Mouse (Mus musculus) embryonic fibroblast, embryonic 13.5 days (primary cell): ENCODE data around the gene Sigmar1. TPM values are rescaled to one million over a fixed set of nuclear protein-coding genes. Genes with fewer than 3 reads are reported as not detected.

Experiments used
- H3K27ac ChIP-seq: 2 replicates; pipeline ENCODE4 v1.5.1; 2012; ENCODE audit warnings: low read length, control low read depth, inconsistent platforms; ENCODE audit not compliant: insufficient read depth
- H3K4me1 ChIP-seq: 2 replicates; pipeline ENCODE4 v1.6.1; 2011; ENCODE audit warnings: low read length; ENCODE audit not compliant: control insufficient read depth, insufficient read depth
- H3K4me3 ChIP-seq: 2 replicates; pipeline ENCODE4 v1.5.1; 2011; ENCODE audit warnings: mild to moderate bottlenecking, control low read depth, low read length; ENCODE audit not compliant: insufficient read depth
- CTCF ChIP-seq: IDR thresholded peaks from 2 replicates; pipeline ENCODE4 v1.5.1; 2011; ENCODE audit warnings: mild to moderate bottlenecking, control low read depth, low read length, moderate library complexity, borderline replicate concordance; ENCODE audit not compliant: insufficient read depth
- POLR2A ChIP-seq: IDR thresholded peaks from 2 replicates; pipeline ENCODE4 v1.6.1; 2011; ENCODE audit warnings: low read depth, mild to moderate bottlenecking, control low read depth, low read length, moderate library complexity
- polyA plus RNA-seq: library from polyadenylated mRNA; stranded (reverse); fragments of >200 nt; gene quantifications from 2 replicates; pipeline ENCODE4 v1.2.4, GENCODE M21; 2011; ENCODE audit warnings: low read depth; ENCODE audit not compliant: missing spikeins, insufficient read length

The Sigmar1 gene
- polyA plus RNA-seq, 1 experiment = 78.6 TPM

DNA sequence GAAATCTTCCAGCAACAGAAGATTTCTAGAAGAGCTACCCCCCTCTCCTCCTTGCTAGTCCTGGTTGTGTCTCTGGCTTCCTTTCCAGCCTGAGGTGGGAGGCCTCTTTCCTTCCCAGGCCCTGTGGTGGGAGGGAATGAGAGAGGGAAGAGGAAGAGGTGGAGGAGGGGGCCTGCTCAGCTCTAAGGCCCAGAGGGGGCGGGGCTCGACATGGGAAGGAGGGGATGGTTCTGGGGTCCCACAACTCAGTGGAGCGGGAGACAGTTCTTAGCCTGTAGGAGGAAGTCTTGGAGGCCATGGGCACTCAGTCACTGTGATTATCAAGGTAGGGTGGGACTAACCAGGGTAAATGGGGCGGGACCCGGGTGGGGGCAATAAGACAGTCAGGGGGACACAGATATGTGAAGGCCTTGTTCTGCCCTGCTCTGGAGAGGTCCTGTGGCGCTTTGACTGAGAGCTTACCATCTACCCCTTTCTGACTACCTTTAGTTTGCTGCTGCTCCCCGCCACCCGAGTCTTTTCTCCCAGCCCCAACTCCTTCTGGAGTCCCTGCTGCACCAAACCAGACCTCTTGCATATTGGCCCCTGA, 6.2 kb upstream of the Sigmar1 start:
- H3K27ac ChIP-seq = peak overlapping the region; percentile 79
- TF ChIP-seq POLR2A (peak; percentile 35; the same call in 1 of the 2 replicates), CTCF (no peak)
- H3K4me1 ChIP-seq = 0 out of 2 replicates have a peak, but pooled peaks cover 2% of the 10 kb centered on the region
- H3K4me3 ChIP-seq = peak overlapping the region; percentile 7

DNA sequence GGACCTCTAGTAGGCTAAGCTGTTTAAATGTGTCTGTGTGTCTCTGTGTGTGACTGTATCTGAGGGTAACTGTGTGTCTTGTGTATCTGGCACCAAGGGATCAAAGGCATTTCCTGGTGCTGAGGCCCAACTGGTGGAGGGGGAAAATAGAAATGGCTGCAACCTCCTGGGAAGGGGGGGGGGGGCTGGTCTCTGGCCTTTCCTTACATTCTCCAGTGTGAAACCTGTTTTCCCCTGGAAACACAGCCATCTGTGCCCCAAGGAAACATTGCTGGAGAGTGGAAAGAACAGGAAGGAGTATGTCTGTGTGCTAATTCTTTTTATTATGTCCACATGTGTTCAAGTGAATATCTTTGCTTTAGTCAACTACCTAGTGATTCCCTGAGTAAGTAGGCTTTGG, 5.7 kb upstream of the Sigmar1 start:
- peak overlapping the region; percentile 75 for H3K4me3 ChIP-seq

DNA sequence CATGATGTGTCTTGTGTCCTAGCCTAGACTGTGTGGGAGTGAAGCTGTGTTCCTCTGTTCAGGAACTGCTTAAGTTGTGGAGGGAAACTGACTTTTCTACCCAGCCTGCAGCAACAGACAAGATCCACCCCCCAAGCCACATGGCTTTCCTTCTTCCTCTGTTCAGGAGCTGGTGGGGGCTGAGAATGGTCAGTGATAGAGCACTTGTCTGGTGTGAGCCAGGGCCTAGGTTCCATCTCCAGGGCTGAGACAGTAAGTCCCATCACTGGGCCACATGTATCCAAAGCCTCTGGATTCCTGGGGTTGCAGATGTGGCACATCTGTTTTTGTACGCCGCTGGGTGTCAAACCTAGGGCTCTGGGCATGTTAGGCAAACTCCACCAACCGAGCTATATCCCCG, 5.0 kb upstream of the Sigmar1 start:
- H3K4me3 ChIP-seq = peak overlapping the region; percentile 75
- TF ChIP-seq CTCF (no peak), POLR2A (no peak; the same call in 1 of the 2 replicates)
- H3K27ac ChIP-seq = peak overlapping the region; percentile 79
- H3K4me1 ChIP-seq = 0 out of 2 replicates have a peak, but pooled peaks cover 2% of the 10 kb centered on the region

More for the DNA sequence above, 5.7 kb upstream of the Sigmar1 start:
- Histone ChIP-seq H3K4me1 (0 out of 2 replicates have a peak, but pooled peaks cover 2% of the 10 kb centered on the region), H3K27ac (peak overlapping the region; percentile 79)
- peak; percentile 44; the same call in 1 of the 2 replicates for TF ChIP-seq POLR2A
- no peak for TF ChIP-seq CTCF

GRCm38 (mm10) chr4:41760288-41760721, 4.3 kb upstream of the Sigmar1 start:
- Histone ChIP-seq H3K4me3 (peak overlapping the region; percentile 75), H3K4me1 (0 out of 2 replicates have a peak, but pooled peaks cover 2% of the 10 kb centered on the region), H3K27ac (peak overlapping the region; percentile 79)
- TF ChIP-seq CTCF (no peak), POLR2A (peak; percentile 71)

DNA sequence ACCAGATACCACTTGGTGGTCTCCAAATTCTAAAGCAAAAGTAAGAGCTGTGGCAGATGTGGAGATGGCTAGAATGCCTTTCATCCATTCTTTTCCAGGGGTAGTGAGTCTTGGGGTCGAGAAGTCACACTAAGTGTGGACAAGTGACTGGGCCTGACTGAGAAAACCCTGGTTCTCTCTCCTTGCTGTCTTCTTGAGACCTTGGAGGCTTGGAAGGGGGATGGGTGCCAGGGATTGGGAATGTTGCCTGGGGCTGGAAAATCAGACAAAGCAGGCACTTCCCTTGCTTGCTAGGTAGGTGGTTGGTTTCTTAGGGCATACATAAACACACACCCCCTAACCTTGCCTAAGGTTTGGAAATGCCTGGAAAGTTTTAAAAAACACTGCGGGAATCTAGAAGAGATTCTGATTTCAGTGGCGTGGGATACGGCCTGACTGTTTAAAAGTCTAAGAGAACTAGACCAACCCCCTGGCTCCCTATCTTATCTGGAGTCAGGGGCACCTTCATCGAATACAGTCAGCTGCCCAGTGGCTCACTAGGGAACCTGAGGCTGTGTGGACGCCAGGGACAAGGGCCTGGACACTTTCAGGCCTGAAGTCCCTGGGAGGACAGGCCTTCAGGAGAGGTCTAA, 3.8 kb upstream of the Sigmar1 start:
- Histone ChIP-seq H3K4me3 (peak overlapping the region; percentile 6; the same call in 1 of the 2 replicates), H3K4me1 (0 out of 2 replicates have a peak, but pooled peaks cover 2% of the 10 kb centered on the region), H3K27ac (peak overlapping the region; percentile 71)
- no peak for TF ChIP-seq POLR2A
- TF ChIP-seq CTCF = no peak

GRCm38 (mm10) chr4:41759206-41759605, 3.2 kb upstream of the Sigmar1 start:
- Histone ChIP-seq H3K4me3 (no peak overlapping the region), H3K4me1 (0 out of 2 replicates have a peak, but pooled peaks cover 2% of the 10 kb centered on the region), H3K27ac (no peak overlapping the region)
- TF ChIP-seq POLR2A = no peak
- TF ChIP-seq CTCF = no peak

- Histone ChIP-seq H3K27ac (no peak overlapping the region), H3K4me3 (no peak overlapping the region), H3K4me1 (0 out of 2 replicates have a peak, but pooled peaks cover 2% of the 10 kb centered on the region)
- no peak for TF ChIP-seq CTCF
- no peak for TF ChIP-seq POLR2A
Measured at GRCm38 (mm10) chr4:41758701-41759100, 2.7 kb upstream of the Sigmar1 start.

DNA sequence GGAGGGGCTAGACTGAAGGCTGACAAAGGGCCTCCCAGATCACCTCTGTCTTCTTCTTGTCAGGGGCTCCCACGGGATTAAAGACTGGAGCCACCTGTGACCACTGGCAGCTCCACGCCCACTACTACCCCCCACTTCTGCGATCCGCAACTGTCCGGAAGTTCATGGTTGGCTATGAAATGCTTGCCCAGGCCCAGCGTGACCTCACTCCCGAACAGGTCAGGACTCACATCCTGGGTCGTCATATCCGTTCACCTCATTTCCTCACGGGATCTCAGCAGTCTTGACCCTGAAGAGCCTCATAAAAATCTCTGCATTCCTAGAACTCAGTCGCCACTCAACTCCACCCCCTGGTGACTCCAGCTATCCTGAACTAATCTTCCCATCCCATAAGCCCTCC, 2.1 kb upstream of the Sigmar1 start:
- no peak for TF ChIP-seq CTCF
- no peak for TF ChIP-seq POLR2A
- Histone ChIP-seq H3K4me1 (0 out of 2 replicates have a peak, but pooled peaks cover 2% of the 10 kb centered on the region), H3K27ac (no peak overlapping the region), H3K4me3 (no peak overlapping the region)

DNA sequence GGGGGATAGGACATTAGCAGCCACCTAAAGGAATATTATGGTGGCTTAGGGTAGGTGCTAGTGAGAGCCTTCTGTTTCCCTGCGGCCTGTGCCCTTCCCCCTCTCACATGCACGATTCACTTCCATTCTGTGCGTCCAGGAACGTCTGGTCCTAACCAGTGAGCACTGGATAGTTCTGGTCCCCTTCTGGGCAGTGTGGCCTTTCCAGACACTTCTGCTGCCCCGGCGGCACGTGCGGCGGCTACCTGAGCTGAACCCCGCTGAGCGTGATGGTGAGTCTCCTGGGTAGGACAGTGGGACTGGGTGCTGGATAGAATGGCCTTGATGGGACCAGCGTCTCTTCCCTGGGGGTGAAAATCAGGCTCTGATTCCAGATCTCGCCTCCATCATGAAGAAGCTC, 1.4 kb upstream of the Sigmar1 start:
- H3K27ac ChIP-seq = no peak overlapping the region

GRCm38 (mm10) chr4:41756440-41756839, 483 bp upstream of the Sigmar1 start:
- TF ChIP-seq CTCF (no peak), POLR2A (no peak)
- Histone ChIP-seq H3K27ac (no peak overlapping the region), H3K4me3 (peak overlapping the region; percentile 13; the same call in 1 of the 2 replicates), H3K4me1 (no peaks in the 10 kb centered on the region)

More for the DNA sequence above, 1.4 kb upstream of the Sigmar1 start:
- no peak for TF ChIP-seq CTCF
- no peak for TF ChIP-seq POLR2A
- H3K4me1 ChIP-seq = no peaks in the 10 kb centered on the region
- no peak overlapping the region for H3K4me3 ChIP-seq
